Mouse (Mus musculus) midbrain, postnatal 0 days (tissue): ENCODE results near the gene Cul7. TPM values are rescaled to one million over a fixed set of nuclear protein-coding genes. Genes with fewer than 3 reads are reported as not detected.

Source experiments
- ATAC-seq: fragments of 200-750 bp; cut with Nextera tagmentation; 2 replicates; pipeline ENCODE4 v1.8.0; 2017; ENCODE audit warnings: moderate number of reproducible peaks, mild to moderate bottlenecking, moderate TSS enrichment, moderate library complexity; ENCODE audit not compliant: low FRiP score
- DNase-seq: peaks from one replicate; pipeline ENCODE4 v3.0.0-alpha.2; 2015; ENCODE audit warnings: low spot score
- H3K27ac ChIP-seq: fragments of 300-500 bp; sonication (generic); 2 replicates; pipeline ENCODE4 v1.5.1; 2014; ENCODE audit warnings: low read depth, mild to moderate bottlenecking, low read length, mixed read lengths
- H3K27me3 ChIP-seq: fragments of 300-500 bp; sonication (generic); 2 replicates; pipeline ENCODE4 v1.6.1; 2014; ENCODE audit warnings: low read length, control low read depth, mixed read lengths; ENCODE audit not compliant: insufficient read depth
- H3K36me3 ChIP-seq: fragments of 300-500 bp; sonication (generic); 2 replicates; pipeline ENCODE4 v1.6.1; 2014; ENCODE audit warnings: low read length, control low read depth, mixed read lengths; ENCODE audit not compliant: insufficient read depth
- H3K4me1 ChIP-seq: fragments of 300-500 bp; sonication (generic); 2 replicates; pipeline ENCODE4 v1.6.1; 2014; ENCODE audit warnings: mild to moderate bottlenecking, control low read depth, antibody characterized with exemption, low read length, mixed read lengths; ENCODE audit not compliant: insufficient read depth
- H3K4me2 ChIP-seq: fragments of 300-500 bp; sonication (generic); 2 replicates; pipeline ENCODE4 v1.6.1; 2014; ENCODE audit warnings: low read depth, mild to moderate bottlenecking, low read length, mixed read lengths; ENCODE audit not compliant: poor library complexity, severe bottlenecking
- H3K4me3 ChIP-seq: fragments of 300-500 bp; sonication (generic); 2 replicates; pipeline ENCODE4 v1.5.1; 2014; ENCODE audit warnings: low read depth, mild to moderate bottlenecking, low read length, moderate library complexity
- H3K9ac ChIP-seq: fragments of 300-500 bp; sonication (generic); replicated peaks from 2 replicates; pipeline ENCODE4 v1.6.1; 2014; ENCODE audit warnings: mild to moderate bottlenecking, low read length, moderate library complexity, mixed read lengths; ENCODE audit not compliant: poor library complexity, severe bottlenecking
- H3K9me3 ChIP-seq: fragments of 300-500 bp; sonication (generic); 2 replicates; pipeline ENCODE4 v1.6.1; 2016; ENCODE audit warnings: low read length, control low read depth
- CTCF ChIP-seq: IDR thresholded peaks from 2 replicates; pipeline ENCODE4 v1.5.1; 2016; ENCODE audit warnings: antibody characterized with exemption, mild to moderate bottlenecking
- WGBS: fragments of 180-500 bp; shearing (Covaris S2); extraction: QIAGEN DNeasy Blood & Tissue Kit; methylation state at CpG from one replicate; pipeline ENCODE4 v1.1.7; 2014; 5-methylcytosine and 5-hydroxymethylcytosine counted together
- polyA plus RNA-seq: library from polyadenylated mRNA; unstranded; fragments of >200 nt; fragmentation: Nextera tagmentation; extraction: Ambion mirVana; gene quantifications from 2 replicates; pipeline ENCODE4 v1.2.1, GENCODE M21; 2015
- total RNA-seq: library from RNA; depleted of rRNA; stranded (reverse); fragments of >200 nt; gene quantifications from 2 replicates; pipeline ENCODE4 v1.2.3, GENCODE M21; 2014; rRNA removed

The Cul7 gene
- total and polyA plus RNA-seq, 2 experiments from 2014 or later: 26.6 to 92.4 TPM

DNA sequence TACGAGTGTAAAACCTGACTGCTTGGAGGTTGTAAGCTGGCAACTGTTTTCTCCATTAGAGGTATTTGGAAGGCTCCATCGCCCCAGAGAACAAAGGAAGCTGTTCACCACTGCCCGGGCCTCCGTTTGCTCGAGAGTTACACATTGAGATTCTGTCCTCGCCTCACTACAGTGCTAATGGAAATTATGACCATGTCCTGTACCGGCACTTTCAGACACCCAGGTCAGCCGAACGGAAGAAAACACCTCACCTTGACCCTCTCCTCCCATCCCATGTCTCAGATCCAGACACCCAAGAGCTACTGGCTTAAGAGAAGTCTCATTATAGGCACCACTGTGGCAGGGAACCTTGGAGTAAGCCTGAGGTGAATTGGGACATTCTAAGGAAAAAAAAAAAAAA lies 63.7 kb downstream of the Cul7 start:
- Histone ChIP-seq H3K27me3 (no peaks in the 10 kb centered on the region), H3K36me3 (peaks cover 23% of the 10 kb centered on the region), H3K4me2 (no peak overlapping the region), H3K9ac (no peak overlapping the region), H3K27ac (no peak overlapping the region), H3K9me3 (no peaks in the 10 kb centered on the region), H3K4me3 (no peak overlapping the region), H3K4me1 (peaks cover 7% of the 10 kb centered on the region)
- ATAC-seq (no peak), DNase-seq (no peak)
- no peak for TF ChIP-seq CTCF
- 89% methylated on average over 9 of the region's 9 CpGs for WGBS

Other genes with a start within 250 kb of the Cul7 start
- 2.0 and 3.0 TPM in 2 replicates for gene Crip3, start 221.4 kb upstream of the Cul7 start, total RNA-seq
- 1.5 and 2.1 TPM in 2 replicates for gene Crip3, start 221.4 kb upstream of the Cul7 start, polyA plus RNA-seq
- gene Slc22a7, start 211.9 kb upstream of the Cul7 start, total RNA-seq: 0.93 TPM in 1 of 2 replicates, not detected in the other
- gene Slc22a7, start 211.9 kb upstream of the Cul7 start, polyA plus RNA-seq: 0.20 TPM in 1 of 2 replicates, not detected in the other
- gene Ttbk1, start 162.7 kb upstream of the Cul7 start, total RNA-seq: 46.8 and 50.1 TPM in 2 replicates
- 5.4 and 6.1 TPM in 2 replicates for gene Ttbk1, start 162.7 kb upstream of the Cul7 start, polyA plus RNA-seq
- gene Dnph1, start 153.6 kb upstream of the Cul7 start, total RNA-seq: 4.0 and 4.1 TPM in 2 replicates
- gene Dnph1, start 153.6 kb upstream of the Cul7 start, polyA plus RNA-seq: 10.2 and 10.4 TPM in 2 replicates
- 53.8 and 70.9 TPM in 2 replicates for gene Cul9, start 103.9 kb upstream of the Cul7 start, total RNA-seq
- gene Cul9, start 103.9 kb upstream of the Cul7 start, polyA plus RNA-seq: 13.6 and 16.7 TPM in 2 replicates
- gene Srf, start 94.2 kb upstream of the Cul7 start, total RNA-seq: 45.8 and 69.0 TPM in 2 replicates
- 2.6 and 3.3 TPM in 2 replicates for gene Srf, start 94.2 kb upstream of the Cul7 start, polyA plus RNA-seq
- gene Ptk7, start 20.8 kb upstream of the Cul7 start, total RNA-seq: 61.8 and 62.6 TPM in 2 replicates
- gene Ptk7, start 20.8 kb upstream of the Cul7 start, polyA plus RNA-seq: 22.5 and 22.9 TPM in 2 replicates
- 24.5 and 28.5 TPM in 2 replicates for gene Klc4, start 4.3 kb upstream of the Cul7 start, total RNA-seq
- 20.0 and 22.2 TPM in 2 replicates for gene Klc4, start 4.3 kb upstream of the Cul7 start, polyA plus RNA-seq
- gene Mrpl2, start 4.1 kb upstream of the Cul7 start, total RNA-seq: 46.7 and 47.4 TPM in 2 replicates
- gene Mrpl2, start 4.1 kb upstream of the Cul7 start, polyA plus RNA-seq: 85.5 and 85.7 TPM in 2 replicates
- gene Rrp36, start 24.0 kb downstream of the Cul7 start, total RNA-seq: 26.9 and 27.6 TPM in 2 replicates
- 47.1 and 52.2 TPM in 2 replicates for gene Rrp36, start 24.0 kb downstream of the Cul7 start, polyA plus RNA-seq
- gene Mea1, start 28.5 kb downstream of the Cul7 start, total RNA-seq: 130 and 171 TPM in 2 replicates
- gene Mea1, start 28.5 kb downstream of the Cul7 start, polyA plus RNA-seq: 314 and 362 TPM in 2 replicates
- 98.7 and 99.7 TPM in 2 replicates for gene Klhdc3, start 30.6 kb downstream of the Cul7 start, total RNA-seq
- gene Klhdc3, start 30.6 kb downstream of the Cul7 start, polyA plus RNA-seq: 185 and 192 TPM in 2 replicates
- gene Ppp2r5d, start 54.8 kb downstream of the Cul7 start, total RNA-seq: 118 and 128 TPM in 2 replicates
- 94.1 and 103 TPM in 2 replicates for gene Ppp2r5d, start 54.8 kb downstream of the Cul7 start, polyA plus RNA-seq
- gene Pex6, start 61.1 kb downstream of the Cul7 start, total RNA-seq: 37.8 and 38.5 TPM in 2 replicates
- gene Pex6, start 61.1 kb downstream of the Cul7 start, polyA plus RNA-seq: 17.6 and 18.3 TPM in 2 replicates
- gene Gnmt, start 78.8 kb downstream of the Cul7 start, total RNA-seq: 0.27 and 0.57 TPM in 2 replicates
- 0.88 and 1.5 TPM in 2 replicates for gene Gnmt, start 78.8 kb downstream of the Cul7 start, polyA plus RNA-seq
- gene Cnpy3, start 101.9 kb downstream of the Cul7 start, total RNA-seq: 62.0 and 74.6 TPM in 2 replicates
- gene Cnpy3, start 101.9 kb downstream of the Cul7 start, polyA plus RNA-seq: 70.7 and 74.4 TPM in 2 replicates
- gene Ptcra, start 113.4 kb downstream of the Cul7 start, total RNA-seq: not detected in 2 replicates
- 0.17 and 0.20 TPM in 2 replicates for gene Ptcra, start 113.4 kb downstream of the Cul7 start, polyA plus RNA-seq
- gene 2310039H08Rik, start 122.3 kb downstream of the Cul7 start, total RNA-seq: 39.2 and 39.3 TPM in 2 replicates
- 56.6 and 59.2 TPM in 2 replicates for gene 2310039H08Rik, start 122.3 kb downstream of the Cul7 start, polyA plus RNA-seq
- gene Rpl7l1, start 132.3 kb downstream of the Cul7 start, total RNA-seq: 42.3 and 43.2 TPM in 2 replicates
- gene Rpl7l1, start 132.3 kb downstream of the Cul7 start, polyA plus RNA-seq: 67.6 and 69.7 TPM in 2 replicates
- 31.2 and 31.6 TPM in 2 replicates for gene Bicral, start 208.1 kb downstream of the Cul7 start, total RNA-seq
- gene Bicral, start 208.1 kb downstream of the Cul7 start, polyA plus RNA-seq: 6.5 and 7.0 TPM in 2 replicates
- 43.1 and 46.3 TPM in 2 replicates for gene Tbcc, start 240.3 kb downstream of the Cul7 start, total RNA-seq
- gene Tbcc, start 240.3 kb downstream of the Cul7 start, polyA plus RNA-seq: 49.9 and 51.2 TPM in 2 replicates